Mouse (Mus musculus): Measurements from ENCODE around the gene Eef2k. TPM values are rescaled to one million over a fixed set of nuclear protein-coding genes. Genes with fewer than 3 reads are reported as not detected.

Gene Eef2k
- polyA plus RNA-seq, 1 experiment from 2014 or later, result 32.2 TPM

Other genes with a start within 250 kb of the Eef2k start
- gene Uqcrc2, start 207.7 kb upstream of the Eef2k start, polyA plus RNA-seq (2018), result 72.9 to 108 TPM (median 91.4 TPM) in 3 replicates
- 0.10 TPM in 1 of 3 replicates, not detected in the others for gene Pdzd9, start 172.5 kb upstream of the Eef2k start, polyA plus RNA-seq (2018)
- gene Mosmo, start 165.2 kb upstream of the Eef2k start, polyA plus RNA-seq (2018), result 9.4 to 12.6 TPM (median 12.5 TPM) in 3 replicates
- not detected in 3 replicates for gene Vwa3a, start 103.5 kb upstream of the Eef2k start, polyA plus RNA-seq (2018)
- gene Gm5737, start 30.5 kb upstream of the Eef2k start, polyA plus RNA-seq (2018), result not detected in 3 replicates
- 10.5 to 18.0 TPM (median 11.9 TPM) in 3 replicates for gene Polr3e, start 74.9 kb downstream of the Eef2k start, polyA plus RNA-seq (2018)
- gene Cdr2, start 139.5 kb downstream of the Eef2k start, polyA plus RNA-seq (2018), result 3.2 to 6.3 TPM (median 4.4 TPM) in 3 replicates
- gene Mfsd13b, start 139.7 kb downstream of the Eef2k start, polyA plus RNA-seq (2018), result 0.07 to 0.16 TPM in 2 of 3 replicates, not detected in the other
- gene Mettl9, start 191.6 kb downstream of the Eef2k start, polyA plus RNA-seq (2018), result 35.8 to 44.5 TPM (median 41.0 TPM) in 3 replicates
- 75.4 to 337 TPM (median 171 TPM) in 3 replicates for gene Igsf6, start 231.7 kb downstream of the Eef2k start, polyA plus RNA-seq (2018)
- not detected in 3 replicates for gene Otoa, start 238.8 kb downstream of the Eef2k start, polyA plus RNA-seq (2018)